ENCODE assay signal across 16 mouse cellular contexts in genomic region chr6:122101671-122102070, GRCm38 (mm10).
"Had no signal": no experiment of that assay in that cellular context is flagged by ENCODE, and none has a peak within 500 bp of the region (broad histone marks: within the 10 kb centered on the region; RNA-seq: fewer than 3 reads in every experiment).

No protein-coding gene starts in this region.

- H3K36me3 ChIP-seq: neural tube, embryonic 13.5 days; neural tube, embryonic 15.5 days; stomach, embryonic 15.5 days had no signal

- DNase-seq: retina, postnatal 1 day; right cerebral cortex, adult 18-20 months; right cerebral cortex, postnatal 14 days; right cerebral cortex, postnatal 25 days; right cerebral cortex, postnatal 4 days; spleen, adult 18-20 months; thymus, adult 18-20 months; thymus, adult 2 months; thymus, postnatal 14 days; thymus, postnatal 25 days; thymus, postnatal 36 days; thymus, postnatal 4 days had no signal

- H3K4me3 ChIP-seq: neural tube, embryonic 13.5 days; neural tube, embryonic 15.5 days; stomach, embryonic 15.5 days had no signal

- H3K4me2 ChIP-seq: neural tube, embryonic 13.5 days; neural tube, embryonic 15.5 days; stomach, embryonic 15.5 days had no signal

- H3K9ac ChIP-seq: neural tube, embryonic 13.5 days; neural tube, embryonic 15.5 days; stomach, embryonic 15.5 days had no signal

- H3K27me3 ChIP-seq: neural tube, embryonic 13.5 days; neural tube, embryonic 15.5 days; stomach, embryonic 15.5 days had no signal

- H3K27ac ChIP-seq: neural tube, embryonic 13.5 days; neural tube, embryonic 15.5 days; stomach, embryonic 15.5 days; stomach, postnatal 0 days had no signal

- H3K4me1 ChIP-seq: neural tube, embryonic 13.5 days; neural tube, embryonic 15.5 days; stomach, embryonic 15.5 days had no signal

- H3K9me3 ChIP-seq: stomach, embryonic 15.5 days had no signal
